Mouse (Mus musculus) heart, adult 9 months (tissue): ENCODE measurements around the gene Pik3cd.

ENCODE experiments used
- DNase-seq, 2 experiments: peaks; one replicate each; pipeline ENCODE4 v3.0.0; 2022; ENCODE audit warnings: low spot score in 2 of 2

Pik3cd gene

GRCm38 (mm10) chr4:149609256-149610025 lies 92.9 kb downstream of the Pik3cd start:
- no peak for DNase-seq

- DNase-seq, result no peak
These were observed 94.1 kb downstream of the Pik3cd start for GRCm38 (mm10) chr4:149608309-149608638.

DNA sequence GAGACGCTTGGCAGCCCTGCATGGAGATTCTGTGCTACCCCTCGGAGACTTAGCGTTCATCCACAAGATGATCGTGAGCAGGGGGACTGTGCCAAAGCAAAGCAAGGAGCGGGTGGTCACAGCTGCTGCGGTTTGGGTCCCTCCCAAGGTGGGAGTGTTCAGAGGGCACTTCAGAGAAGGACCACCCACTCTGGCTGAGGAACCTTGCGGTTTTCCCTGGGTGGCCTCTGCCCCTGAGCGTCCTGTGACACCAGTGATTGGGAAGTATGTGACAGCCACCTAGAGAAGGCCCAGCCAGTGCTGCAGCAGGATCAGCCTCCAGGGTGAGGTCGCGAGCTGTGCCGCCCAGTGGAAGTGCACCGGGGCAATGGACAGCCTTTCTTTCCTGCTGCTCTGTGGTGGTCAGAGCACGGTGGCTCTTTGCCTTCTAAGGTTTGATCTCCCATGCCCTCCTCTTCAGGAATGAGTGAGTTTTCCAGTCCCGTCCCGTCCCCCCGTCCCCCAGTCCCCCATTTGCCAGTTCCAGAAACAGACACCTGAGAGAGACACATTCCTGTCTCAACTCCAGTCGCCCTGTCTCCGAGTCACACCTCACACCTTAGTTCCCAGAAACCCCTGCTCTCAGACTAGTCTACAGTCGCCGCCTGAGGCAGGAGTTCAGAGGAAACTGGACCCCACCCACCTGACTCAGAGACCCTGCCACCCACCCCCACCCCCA lies 94.6 kb downstream of the Pik3cd start:
- DNase-seq, result peak in 1 of 2 experiments; percentile 33

DNA sequence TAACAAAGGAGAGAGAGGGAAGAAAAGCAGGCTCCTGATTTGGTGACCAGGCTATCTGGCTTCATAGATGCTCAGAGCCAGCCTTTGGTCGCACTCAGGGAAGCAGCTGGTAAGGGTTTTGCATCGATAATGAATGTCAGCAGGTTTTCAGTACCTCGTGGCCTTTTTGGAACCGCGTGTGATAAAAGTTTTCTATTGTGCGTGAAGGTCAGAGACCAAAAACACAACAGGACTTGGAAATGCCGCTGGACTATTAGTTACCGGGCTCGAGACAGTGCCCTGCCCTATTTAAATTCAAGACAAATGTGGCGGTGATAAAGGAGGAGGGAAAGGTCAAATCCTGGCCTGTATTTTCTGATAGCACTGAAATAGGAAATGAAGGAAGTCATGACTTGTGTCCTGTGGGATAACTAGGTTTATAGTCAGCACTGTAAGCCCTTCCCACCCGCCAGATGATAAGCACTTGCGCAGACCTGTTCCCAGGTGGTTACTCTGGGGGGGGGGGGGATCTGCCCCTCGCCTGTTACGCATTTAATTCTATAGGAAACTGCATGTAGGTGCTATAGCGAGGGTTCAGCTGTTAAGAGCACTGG lies 95.5 kb downstream of the Pik3cd start:
- DNase-seq, result no peak

DNA sequence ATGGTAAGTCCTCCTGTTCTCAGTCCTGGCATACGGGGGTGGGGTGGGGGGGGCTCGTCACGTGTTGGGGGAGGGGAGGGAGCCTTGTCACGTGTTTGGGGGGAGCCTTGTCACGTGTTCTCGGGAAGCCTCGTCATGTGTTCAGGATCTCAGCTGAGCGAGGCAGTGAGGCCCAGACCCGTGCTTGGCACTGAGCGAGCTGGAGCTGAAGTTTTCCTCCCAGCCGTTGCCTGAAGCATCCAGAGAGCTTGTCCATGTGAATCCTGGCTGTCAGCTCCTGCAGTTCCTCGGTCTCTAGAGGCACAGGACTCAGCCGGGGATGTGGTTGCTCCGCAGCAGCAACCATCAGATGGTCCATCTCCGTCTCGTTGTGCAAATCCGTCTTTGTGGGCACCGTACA lies 96.3 kb downstream of the Pik3cd start:
- peak; percentile 39 to 61 for DNase-seq

DNA sequence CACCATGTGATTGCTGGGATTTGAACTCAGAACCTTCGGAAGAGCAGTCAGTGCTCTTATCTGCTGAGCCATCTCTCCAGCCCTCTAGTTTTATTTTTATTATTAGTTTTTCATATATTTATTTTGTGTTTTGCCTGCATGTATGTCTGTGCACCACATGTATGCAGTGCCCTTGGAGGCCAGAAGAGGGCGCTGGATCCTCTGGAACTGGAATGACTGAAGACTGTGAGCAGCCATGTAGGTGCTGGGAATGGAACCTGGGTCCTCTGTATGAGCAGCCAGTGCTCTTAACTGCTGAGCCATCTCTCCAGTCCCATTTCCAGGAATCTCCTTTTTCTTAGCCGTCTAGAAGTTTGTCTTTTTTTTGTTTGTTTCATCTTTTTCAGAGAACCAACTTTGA lies 97.9 kb downstream of the Pik3cd start:
- no peak for DNase-seq

DNA sequence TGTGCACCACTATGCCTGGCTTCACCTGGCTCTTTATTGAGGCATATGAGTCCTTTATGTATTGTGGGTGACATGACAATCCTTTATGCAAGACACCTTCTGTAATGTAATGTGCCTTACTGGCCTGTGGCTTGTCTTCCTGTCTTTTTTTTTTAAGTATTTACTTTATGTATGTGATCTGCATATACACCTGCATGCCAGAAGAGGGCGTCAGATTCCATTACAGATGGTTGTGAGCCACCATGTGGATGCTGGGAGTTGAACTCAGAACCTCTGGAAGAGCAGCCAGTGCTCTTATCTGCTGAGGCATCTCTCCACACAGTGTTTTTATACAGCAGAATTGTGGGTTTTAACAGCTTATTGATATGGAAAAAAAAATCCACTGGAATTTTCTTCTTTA lies 98.5 kb downstream of the Pik3cd start:
- DNase-seq, result no peak

DNA sequence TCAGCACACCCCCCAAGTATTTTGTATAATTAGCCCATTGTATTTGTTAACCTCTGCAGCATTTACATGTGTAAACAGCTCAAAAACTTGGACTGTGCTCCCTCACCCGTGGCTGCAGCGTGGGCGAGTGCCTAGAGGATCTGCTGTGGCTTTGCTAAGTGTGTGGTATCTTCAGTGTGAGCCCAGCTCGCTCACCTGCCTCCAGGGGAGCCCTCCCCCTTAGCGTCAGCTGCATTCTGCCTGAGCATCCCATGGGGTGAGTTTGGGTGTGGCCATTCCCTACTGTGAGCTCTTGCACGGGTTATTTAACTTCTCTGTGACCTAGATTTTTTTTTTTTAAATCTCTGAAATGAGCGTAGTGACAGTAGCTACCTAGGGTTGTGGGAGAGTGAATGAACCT lies 100.1 kb downstream of the Pik3cd start:
- DNase-seq, result no peak

GRCm38 (mm10) chr4:149601484-149601883 lies 100.9 kb downstream of the Pik3cd start:
- no peak for DNase-seq

- DNase-seq, result no peak
These were observed 102.2 kb downstream of the Pik3cd start for GRCm38 (mm10) chr4:149600130-149600529.

- no peak for DNase-seq
These were observed 102.8 kb downstream of the Pik3cd start for GRCm38 (mm10) chr4:149599549-149599948.
